Mouse (Mus musculus) T-helper 1 cell (primary cell): ENCODE data around the gene Zfyve26.
"Not testable (repeated sequence)": the region's sequence is repeated elsewhere in the genome, so short reads cannot be mapped to it uniquely, and the experiment has no call there.

Experiments
- in situ Hi-C: fragments of 300-600 bp; cut with MboI, MseI; formaldehyde crosslinking; loops from one replicate; pipeline ENCODE4 v1.15.1; 2025; ENCODE audit warnings: high pct_unique_total_duplicates

The Zfyve26 gene

DNA sequence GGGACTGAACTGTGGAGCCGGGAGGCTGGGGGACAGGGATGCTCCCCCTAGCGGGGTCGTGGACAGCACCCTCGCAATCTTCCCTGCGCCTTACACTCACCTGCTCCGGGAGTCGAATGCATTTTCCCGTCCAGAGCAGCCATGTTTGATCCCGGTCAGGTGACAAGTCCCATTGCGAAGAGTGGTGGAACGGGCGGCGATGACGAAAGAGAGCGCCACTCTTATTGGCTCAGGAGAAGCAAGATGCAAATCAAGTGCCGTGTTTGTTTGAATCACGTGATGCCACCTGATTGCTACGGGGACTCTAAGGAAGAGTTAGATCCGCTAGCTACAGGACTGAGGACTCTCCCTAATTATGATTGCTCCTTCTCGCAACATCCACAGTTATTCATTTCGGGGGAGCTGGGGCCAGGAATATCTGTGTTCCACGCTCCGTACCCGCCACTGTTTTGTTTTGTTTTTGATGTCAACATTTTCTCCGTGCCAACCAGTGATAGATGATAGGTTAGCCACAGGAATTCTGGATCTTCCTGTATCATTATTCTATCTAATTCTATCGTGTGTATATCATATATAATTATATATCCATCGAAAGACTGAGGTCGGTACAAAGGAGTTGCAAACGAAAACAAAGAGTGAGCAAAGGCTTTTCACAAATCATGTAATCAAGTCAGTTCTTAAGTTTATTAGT is at the start of gene Zfyve26:
Gene Zfyve26, minus strand, starts transcription at position 179 of the 691 bp plus-strand sequence.
- in situ Hi-C loops = no loop called here

DNA sequence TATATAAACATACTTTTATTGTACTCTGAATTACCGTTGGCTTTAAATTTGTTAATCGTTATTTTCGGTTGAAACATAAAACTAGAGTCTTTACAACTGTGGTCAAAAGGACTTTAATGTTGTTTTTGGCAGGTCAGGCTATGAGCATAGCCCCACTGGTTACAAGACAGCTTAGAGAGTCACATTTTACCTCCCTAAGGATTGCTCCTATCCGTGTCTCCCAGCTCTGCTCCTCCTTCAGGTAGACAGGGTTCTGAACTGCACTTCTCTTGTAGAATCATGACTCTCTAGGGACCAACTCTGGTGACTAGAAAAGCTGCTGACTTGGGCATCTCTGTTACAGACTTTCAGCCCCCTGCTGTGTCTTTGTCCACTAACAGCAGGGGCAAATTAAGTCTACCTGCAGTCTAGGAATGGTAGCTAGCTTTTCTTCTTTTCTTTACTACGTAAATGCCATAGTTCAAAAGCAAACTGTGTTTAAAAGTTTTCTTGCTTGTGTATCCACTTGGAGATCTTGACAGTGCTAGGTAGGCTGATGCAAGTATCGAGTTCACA is 45.3 kb upstream of the Zfyve26 start:
- in situ Hi-C loops = no loop called here

GRCm38 (mm10) chr12:79340513-79340912 is 44.4 kb upstream of the Zfyve26 start:
- in situ Hi-C loops = no loop called here

DNA sequence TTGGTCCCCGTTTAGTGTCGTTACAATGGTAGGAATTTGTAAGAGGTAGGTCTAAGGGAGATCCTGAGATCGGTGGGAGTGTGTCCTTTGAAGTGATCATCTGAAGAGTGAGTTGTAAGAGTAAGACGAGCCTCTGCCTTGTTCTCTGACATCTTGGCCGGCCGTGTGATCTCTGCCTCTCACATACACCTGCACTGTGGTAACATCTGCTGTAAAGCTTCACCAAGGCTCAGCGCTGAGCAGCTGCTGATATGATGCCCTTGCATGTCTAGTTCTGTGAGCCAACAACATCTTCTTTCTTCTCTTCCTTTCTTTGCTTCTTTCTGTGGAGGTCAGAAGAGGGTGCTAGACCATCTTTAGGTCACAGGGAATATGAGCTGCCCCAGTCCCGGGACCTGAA is 42.7 kb upstream of the Zfyve26 start:
- in situ Hi-C loops = no loop called here

GRCm38 (mm10) chr12:79331722-79332121 is 35.6 kb upstream of the Zfyve26 start:
- in situ Hi-C loops = no loop called here

DNA sequence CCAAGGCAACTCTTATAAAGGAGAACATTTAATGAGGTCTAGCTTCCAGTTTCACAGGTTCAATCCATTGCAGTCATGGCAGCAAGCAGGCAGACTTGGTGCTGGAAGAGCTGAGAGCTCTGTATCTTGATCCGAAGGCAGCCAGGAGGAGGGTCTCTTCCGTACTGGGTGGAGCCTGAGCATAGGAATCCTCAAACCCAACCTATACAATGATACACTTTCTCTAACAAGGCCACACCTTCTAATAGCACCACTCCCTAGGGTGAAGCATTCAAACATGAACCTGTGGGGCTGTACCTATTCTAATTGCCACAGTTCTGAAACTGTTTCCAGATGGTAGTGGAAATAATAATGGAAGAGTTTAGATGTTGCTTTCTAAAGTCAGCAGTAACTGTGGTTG is 34.5 kb upstream of the Zfyve26 start:
- in situ Hi-C loops = no loop called here

GRCm38 (mm10) chr12:79327868-79328267 is 31.8 kb upstream of the Zfyve26 start:
- in situ Hi-C loops = no loop called here

DNA sequence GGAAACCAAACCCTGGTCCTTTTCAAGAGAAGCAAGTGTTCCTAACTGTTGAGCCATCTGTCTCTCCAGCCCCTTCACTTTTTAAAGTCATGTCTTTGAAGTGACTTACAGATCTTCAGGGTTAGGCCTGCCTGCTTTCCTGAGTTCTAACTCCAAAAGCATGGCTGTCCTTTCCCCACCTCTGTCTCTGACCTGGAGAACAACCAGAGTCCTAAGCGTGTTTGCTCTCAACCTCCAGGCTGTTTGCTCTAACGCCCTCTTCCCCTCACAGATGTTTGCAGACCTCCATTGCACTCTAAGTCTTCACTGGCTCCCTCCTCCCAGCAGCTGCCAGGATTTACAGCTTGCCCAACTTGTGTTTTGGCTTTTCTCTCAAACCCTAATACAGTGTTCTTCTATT is 30.6 kb upstream of the Zfyve26 start:
- in situ Hi-C loops = no loop called here

DNA sequence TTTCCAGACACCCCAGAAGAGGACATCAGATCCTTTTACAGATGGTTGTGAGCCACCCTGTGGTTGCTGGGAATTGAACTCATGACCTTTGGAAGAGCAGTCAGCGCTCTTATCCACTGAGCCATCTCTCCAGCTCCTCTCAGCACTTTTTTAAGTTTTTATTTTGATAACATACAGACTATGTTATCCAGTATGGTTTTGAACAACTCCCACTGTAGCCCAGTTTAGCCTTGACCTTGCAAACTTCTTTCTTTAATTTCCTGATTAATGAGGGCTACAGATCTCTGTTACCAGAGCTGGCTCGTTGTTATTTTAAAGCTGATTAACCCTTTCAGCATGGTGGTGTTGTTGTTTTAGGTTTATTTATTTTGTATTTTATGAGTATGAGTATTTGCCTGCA is 30.1 kb upstream of the Zfyve26 start:
- in situ Hi-C loops = no loop called here

DNA sequence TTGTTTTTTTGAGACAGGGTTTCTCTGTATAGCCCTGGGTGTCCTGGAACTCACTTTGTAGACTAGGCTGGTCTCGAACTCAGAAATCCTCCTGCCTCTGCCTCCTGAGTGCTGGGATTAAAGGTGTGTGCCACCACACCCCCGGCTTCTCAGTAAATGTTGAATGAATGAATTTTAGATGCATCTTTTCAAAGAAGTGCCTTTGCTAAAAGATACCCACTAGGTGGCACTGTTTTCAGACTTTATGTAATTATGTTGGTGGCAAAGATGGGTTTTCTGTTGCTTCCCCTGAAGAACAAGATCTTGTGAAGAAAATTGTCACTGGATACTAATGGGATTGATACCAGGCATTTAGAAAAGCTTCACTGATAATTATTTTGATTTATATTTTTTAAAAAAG is 26.4 kb upstream of the Zfyve26 start:
- in situ Hi-C loops = not testable (repeated sequence)

GRCm38 (mm10) chr12:79320895-79321294 is 24.8 kb upstream of the Zfyve26 start:
- in situ Hi-C loops = no loop called here

GRCm38 (mm10) chr12:79317339-79317738 is 21.2 kb upstream of the Zfyve26 start:
- in situ Hi-C loops = no loop called here

DNA sequence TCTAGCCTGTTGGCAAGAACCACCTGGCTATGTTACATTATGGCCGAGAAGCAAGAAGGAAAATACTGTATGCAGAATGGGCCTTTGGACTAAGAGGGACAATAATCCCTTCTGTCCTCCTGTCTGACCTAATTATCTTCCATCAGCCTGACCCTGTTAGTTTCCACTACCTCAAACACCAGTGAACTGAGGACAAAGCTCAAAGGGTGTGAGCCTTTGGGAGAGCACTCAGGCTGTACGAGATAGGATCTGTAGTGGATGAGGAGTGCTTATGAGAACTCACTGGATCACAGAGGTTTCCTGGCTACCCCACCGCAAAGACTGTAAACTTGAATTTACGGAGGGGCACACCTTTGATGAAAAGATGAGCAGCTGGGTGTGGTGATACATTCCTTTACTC is 17.6 kb upstream of the Zfyve26 start:
- in situ Hi-C loops = no loop called here

- in situ Hi-C loops = no loop called here
These were observed 9.9 kb upstream of the Zfyve26 start for GRCm38 (mm10) chr12:79306013-79306412.

DNA sequence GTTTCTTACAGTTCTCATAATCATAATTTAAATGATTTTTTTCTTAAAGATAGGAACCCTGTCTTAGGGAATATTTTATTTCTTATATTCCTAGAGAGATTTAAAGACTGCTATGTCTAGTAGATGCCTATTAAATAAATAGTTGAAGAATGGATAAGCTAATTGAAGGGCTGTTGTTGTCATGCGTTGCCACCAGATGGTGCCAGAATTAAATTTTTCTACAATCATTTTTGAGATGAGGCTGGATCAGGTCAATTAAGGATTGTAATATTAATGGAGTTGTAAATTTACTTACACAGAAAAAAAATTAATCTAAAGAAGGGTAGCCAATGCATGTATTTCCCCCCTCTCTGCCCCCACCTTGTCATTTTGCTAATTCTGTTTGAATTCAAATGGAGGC is 9.0 kb upstream of the Zfyve26 start:
- in situ Hi-C loops = no loop called here

GRCm38 (mm10) chr12:79301802-79302201 is 5.7 kb upstream of the Zfyve26 start:
- in situ Hi-C loops = no loop called here

- in situ Hi-C loops = no loop called here
These were observed 2.0 kb upstream of the Zfyve26 start for GRCm38 (mm10) chr12:79297884-79298636.

DNA sequence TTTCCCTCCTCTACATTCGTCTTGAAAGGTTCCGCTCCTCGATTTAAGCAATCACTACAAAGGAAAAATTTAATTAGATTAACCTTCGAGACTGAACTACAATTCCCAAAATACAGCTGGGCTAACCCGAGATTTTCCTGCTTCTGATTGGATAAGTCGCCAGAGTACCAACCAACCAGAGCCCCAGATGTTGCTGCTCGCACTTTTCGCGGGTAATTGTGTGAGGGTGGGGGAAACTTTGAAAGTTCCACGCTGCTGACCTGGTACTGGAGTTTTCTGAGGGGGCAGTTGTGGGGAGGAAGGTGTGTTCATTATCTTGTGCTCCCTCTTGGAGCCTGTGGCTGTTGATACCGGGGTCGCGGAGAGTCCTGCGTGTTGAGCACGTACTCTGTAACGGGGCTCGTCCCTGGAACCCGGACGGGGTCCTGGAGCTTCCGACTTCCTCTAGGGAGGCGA is 1.0 kb upstream of the Zfyve26 start, which contains the start of gene Rad51b:
Gene Rad51b, plus strand, starts transcription at position 162 of the 456 bp plus-strand sequence.
- in situ Hi-C loops = no loop called here

DNA sequence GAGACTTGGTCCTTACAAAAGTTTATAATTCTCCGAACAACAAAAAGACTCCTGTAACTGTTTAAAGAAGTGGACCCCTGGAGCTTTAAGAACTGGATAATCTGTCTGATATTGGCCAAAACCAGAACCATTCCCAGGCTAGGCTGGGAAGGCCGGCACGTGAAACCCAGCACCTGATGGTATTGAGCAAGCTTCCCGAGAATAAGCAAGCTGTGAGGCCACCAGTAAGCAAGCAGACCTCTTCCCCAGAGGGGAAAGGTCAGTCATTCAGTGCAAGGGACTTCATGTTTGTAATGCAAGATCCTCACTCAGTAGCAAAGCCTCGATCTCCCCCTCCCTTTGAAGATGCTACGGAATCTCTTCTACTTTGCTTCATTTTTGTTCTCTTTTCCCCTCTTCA is 3.2 kb downstream of the Zfyve26 start:
- in situ Hi-C loops = no loop called here

DNA sequence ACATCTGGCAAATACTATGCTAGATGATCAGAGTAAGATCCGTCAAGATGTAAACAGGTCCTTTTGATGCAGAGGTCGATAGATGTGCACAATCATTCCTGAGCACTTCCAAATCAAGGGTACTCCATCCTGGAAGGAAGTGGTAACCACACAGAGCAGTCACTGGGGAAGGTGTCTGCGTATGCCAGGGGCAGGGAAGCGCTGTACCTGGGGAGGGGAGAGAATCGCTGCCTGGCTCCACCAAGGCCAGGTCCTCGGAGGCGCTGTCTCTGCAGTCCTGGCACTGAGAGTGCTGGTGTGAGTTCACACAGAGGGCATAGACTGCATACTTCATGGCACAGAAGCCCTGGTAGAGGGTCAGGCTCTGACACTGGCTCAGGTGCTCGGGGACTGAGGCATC is 13.5 kb downstream of the Zfyve26 start:
- in situ Hi-C loops = no loop called here

DNA sequence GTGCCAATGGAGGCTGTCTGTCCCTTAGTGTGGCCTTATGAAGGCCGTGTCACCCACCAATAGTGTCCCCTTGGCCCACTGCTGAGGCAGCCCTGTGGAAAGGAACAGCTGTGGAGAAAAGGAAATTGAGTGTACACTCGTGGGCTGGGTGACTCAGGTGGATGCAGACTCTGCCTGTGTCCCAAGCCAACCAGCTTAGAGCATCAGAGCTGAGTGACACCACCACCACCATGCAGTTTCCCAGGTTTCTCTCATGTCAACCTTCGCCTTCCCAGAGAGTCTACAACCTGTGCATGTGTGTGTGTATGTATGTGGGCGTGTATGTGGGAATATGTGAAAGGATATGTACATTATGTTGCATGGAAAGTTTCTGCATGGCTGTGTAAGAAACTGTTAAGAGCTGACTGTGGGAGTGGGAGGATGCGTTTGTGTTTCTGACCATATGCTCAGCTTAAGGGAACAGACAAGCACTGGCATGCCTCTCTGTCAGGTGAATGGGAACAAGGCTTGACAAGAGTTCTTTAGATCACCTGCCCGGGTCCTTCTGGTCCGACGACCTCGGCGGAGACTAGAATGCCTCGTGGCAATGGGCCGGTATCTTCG is 16.5 kb downstream of the Zfyve26 start:
- in situ Hi-C loops = no loop called here

DNA sequence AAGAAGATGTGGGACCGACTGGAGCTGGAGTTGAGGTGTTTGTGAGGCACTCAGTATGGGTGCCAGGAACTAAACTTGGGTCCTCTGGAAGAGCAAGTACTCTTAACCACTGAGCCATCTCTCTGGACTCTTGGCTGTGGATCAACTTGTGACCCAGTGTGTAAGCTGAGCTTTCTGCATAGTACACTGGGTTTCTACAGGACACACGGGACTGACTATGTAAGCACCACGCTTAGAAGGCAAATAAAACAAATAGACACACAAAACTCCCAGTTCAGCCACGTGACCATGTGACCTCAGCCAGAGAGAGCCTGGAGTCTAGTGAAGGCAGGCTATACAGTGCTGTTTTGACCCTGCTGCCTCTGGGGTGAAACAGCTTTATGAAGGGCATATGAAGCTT is 23.5 kb downstream of the Zfyve26 start:
- in situ Hi-C loops = no loop called here
